Mouse (Mus musculus) bone marrow, adult 2 months (tissue): ENCODE data around the gene Larp1b.
"Not testable (repeated sequence)": the region's sequence is repeated elsewhere in the genome, so short reads cannot be mapped to it uniquely, and the experiment has no call there.

Experiments
- CTCF ChIP-seq: fragments of 200-500 bp; IDR thresholded peaks from 2 replicates; pipeline ENCODE4 v1.5.1; 2011; ENCODE audit warnings: low read length, control low read depth; ENCODE audit not compliant: control insufficient read depth, insufficient read depth
- POLR2A ChIP-seq: fragments of 200-500 bp; IDR thresholded peaks from 2 replicates; pipeline ENCODE4 v1.6.1; 2011; ENCODE audit warnings: low read depth, mild to moderate bottlenecking, control low read depth, low read length, borderline replicate concordance; ENCODE audit not compliant: control insufficient read depth

DNA sequence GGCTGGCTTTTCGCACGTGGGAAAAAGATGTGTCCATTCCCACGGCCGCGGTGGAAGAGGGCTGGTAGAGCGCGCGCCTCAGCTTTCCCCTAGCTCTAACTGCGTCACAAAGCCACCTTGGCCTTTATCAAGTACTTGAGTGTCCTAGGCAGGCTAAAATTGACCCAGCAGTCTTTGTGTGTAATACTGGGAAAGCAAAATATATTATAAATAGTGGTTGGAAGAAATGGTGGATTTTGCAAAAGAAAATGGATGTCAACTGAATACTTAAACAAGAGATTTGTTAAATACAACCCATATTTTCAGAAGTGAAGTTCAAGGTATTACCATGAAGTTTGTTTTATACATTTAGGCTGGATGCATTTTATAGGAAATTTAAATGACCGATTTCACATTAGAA is 47.2 kb upstream of the Larp1b start, which contains the start of gene 1700034I23Rik:
- not testable (repeated sequence) for TF ChIP-seq CTCF, POLR2A
